Mouse (Mus musculus) CD4-positive, CD25-positive, alpha-beta regulatory T cell, adult 4 months (primary cell): ENCODE results near the gene 2210011C24Rik. TPM values are rescaled to one million over a fixed set of nuclear protein-coding genes. Genes with fewer than 3 reads are reported as not detected.
A peak's percentile ranks its signal among the peaks of the same experiment; 100 is the strongest.
"Not testable (repeated sequence)": the region's sequence is repeated elsewhere in the genome, so short reads cannot be mapped to it uniquely, and the experiment has no call there.

Experiments
- ATAC-seq: one replicate; pipeline ENCODE4 v1.8.0; 2017
- polyA plus RNA-seq, 2 experiments: library from polyadenylated mRNA; unstranded; fragments of 100-300 nt; shearing (Covaris generic); gene quantifications; one replicate each; pipeline ENCODE4 v1.2.1; 2017

The 2210011C24Rik gene
- polyA plus RNA-seq, 2 experiments from 2014 or later: not detected

GRCm38 (mm10) chr8:83992488-83992887, 19.5 kb downstream of the 2210011C24Rik start:
- no peak for ATAC-seq

GRCm38 (mm10) chr8:83990170-83990569, 21.8 kb downstream of the 2210011C24Rik start:
- ATAC-seq: no peak

GRCm38 (mm10) chr8:83989243-83989642, 22.7 kb downstream of the 2210011C24Rik start:
- no peak for ATAC-seq

- not testable (repeated sequence) for ATAC-seq
These were observed 28.7 kb downstream of the 2210011C24Rik start for GRCm38 (mm10) chr8:83983222-83983621.

GRCm38 (mm10) chr8:83982449-83982848, 29.5 kb downstream of the 2210011C24Rik start:
- ATAC-seq: no peak

GRCm38 (mm10) chr8:83981533-83981932, 30.4 kb downstream of the 2210011C24Rik start:
- no peak for ATAC-seq

GRCm38 (mm10) chr8:83980845-83981244, 31.1 kb downstream of the 2210011C24Rik start:
- ATAC-seq: no peak

GRCm38 (mm10) chr8:83980250-83980649, 31.7 kb downstream of the 2210011C24Rik start:
- ATAC-seq: no peak

- no peak for ATAC-seq
These were observed 33.8 kb downstream of the 2210011C24Rik start for GRCm38 (mm10) chr8:83978200-83978599.

- ATAC-seq: no peak
These were observed 34.3 kb downstream of the 2210011C24Rik start for GRCm38 (mm10) chr8:83977646-83978045.

GRCm38 (mm10) chr8:83976779-83977350, 35.1 kb downstream of the 2210011C24Rik start:
- ATAC-seq: no peak

- ATAC-seq: no peak
These were observed 35.8 kb downstream of the 2210011C24Rik start for GRCm38 (mm10) chr8:83976101-83976630.

- ATAC-seq: no peak
These were observed 37.5 kb downstream of the 2210011C24Rik start for GRCm38 (mm10) chr8:83974521-83974920.

GRCm38 (mm10) chr8:83973161-83974031, 38.6 kb downstream of the 2210011C24Rik start:
- ATAC-seq: no peak

GRCm38 (mm10) chr8:83972150-83973120, 39.5 kb downstream of the 2210011C24Rik start, which contains the start of gene Prkaca:
Gene Prkaca, plus strand, starts transcription at chr8:83972993.
- peak; percentile 99 for ATAC-seq

- ATAC-seq: no peak
These were observed 40.3 kb downstream of the 2210011C24Rik start for GRCm38 (mm10) chr8:83971661-83972060.

- no peak for ATAC-seq
These were observed 40.9 kb downstream of the 2210011C24Rik start for GRCm38 (mm10) chr8:83971121-83971520.

- ATAC-seq: no peak
These were observed 44.3 kb downstream of the 2210011C24Rik start for GRCm38 (mm10) chr8:83967701-83968100.

GRCm38 (mm10) chr8:83964015-83964765, 47.8 kb downstream of the 2210011C24Rik start:
- no peak for ATAC-seq
